Mouse (Mus musculus) macrophage (primary cell): ENCODE measurements around the gene Hspa4. TPM values are rescaled to one million over a fixed set of nuclear protein-coding genes. Genes with fewer than 3 reads are reported as not detected.

Experiments
- H3K27ac ChIP-seq: fragments of 350-480 bp; formaldehyde crosslinking; 2 replicates; pipeline ENCODE4 v1.9.0; 2021
- H3K36me3 ChIP-seq: fragments of 350-480 bp; formaldehyde crosslinking; 2 replicates; pipeline ENCODE4 v1.9.0; 2021; ENCODE audit errors: inconsistent target
- H3K4me3 ChIP-seq: fragments of 350-480 bp; formaldehyde crosslinking; 2 replicates; pipeline ENCODE4 v1.9.0; 2021; ENCODE audit errors: inconsistent target
- H3K79me2 ChIP-seq: fragments of 350-480 bp; formaldehyde crosslinking; 2 replicates; pipeline ENCODE4 v1.9.0; 2021; ENCODE audit errors: inconsistent target
- WGBS: methylation state at CpG from one replicate; pipeline ENCODE4 v1.1.7; 2026; ENCODE audit warnings: inconsistent platforms; ENCODE audit not compliant: missing documents; 5-methylcytosine and 5-hydroxymethylcytosine counted together
- polyA plus RNA-seq: library from polyadenylated mRNA; stranded (reverse); fragments of 250-400 nt; gene quantifications from 3 replicates; pipeline ENCODE4 v1.2.4, GENCODE M21; 2018; ENCODE audit warnings: inconsistent platforms

Gene Hspa4
- polyA plus RNA-seq, 1 experiment from 2014 or later: 460 TPM

DNA sequence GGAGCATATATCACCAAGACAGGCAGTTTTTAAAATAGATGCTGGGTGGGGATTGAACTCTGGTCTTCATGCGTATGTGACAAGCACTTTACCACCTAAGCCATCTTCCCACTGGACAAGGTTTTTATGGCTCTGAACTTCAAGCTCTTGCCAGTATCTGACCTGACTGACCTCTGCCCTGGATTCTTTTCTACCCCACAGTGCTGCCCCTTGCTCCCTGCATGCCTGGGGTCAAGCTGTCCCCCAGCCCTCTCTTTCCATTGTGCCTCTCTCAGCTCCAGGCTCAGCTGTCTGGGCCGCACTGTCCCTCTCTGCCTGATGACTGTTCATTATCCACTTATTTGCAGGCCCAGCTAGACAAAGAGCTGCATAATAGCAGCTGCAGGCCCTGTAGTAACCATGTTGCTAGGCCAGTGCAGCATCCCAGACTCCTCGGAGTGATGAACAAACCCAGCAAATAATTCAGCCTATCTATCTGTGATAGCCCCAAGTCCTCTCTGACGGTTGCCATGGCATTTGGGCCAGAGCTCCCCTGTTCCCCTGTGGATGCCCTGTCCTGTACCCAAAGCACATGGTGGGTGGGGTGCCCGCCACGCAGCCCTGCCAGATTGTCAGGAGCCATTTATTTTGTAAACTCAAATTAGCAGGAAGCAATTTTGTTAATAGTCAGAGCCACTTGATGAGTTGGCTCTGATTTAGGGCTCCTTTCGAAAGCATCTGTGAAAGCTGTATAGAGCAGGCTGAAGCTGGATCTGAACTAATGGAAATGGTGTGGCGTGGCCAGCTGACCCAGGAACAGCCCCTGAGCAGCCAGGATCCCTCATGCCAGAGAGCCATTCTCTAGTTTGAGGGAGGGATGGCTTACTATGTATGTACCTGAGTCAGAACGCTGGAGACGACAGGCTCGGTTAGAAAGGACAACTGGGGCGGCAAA, 47.8 kb downstream of the Hspa4 start:
- no peaks in the 10 kb centered on the region for H3K36me3 ChIP-seq
- H3K4me3 ChIP-seq: no peak overlapping the region
- H3K79me2 ChIP-seq: no peaks in the 10 kb centered on the region
- H3K27ac ChIP-seq: no peak overlapping the region
- 95% methylated on average over 12 of the region's 12 CpGs for WGBS

DNA sequence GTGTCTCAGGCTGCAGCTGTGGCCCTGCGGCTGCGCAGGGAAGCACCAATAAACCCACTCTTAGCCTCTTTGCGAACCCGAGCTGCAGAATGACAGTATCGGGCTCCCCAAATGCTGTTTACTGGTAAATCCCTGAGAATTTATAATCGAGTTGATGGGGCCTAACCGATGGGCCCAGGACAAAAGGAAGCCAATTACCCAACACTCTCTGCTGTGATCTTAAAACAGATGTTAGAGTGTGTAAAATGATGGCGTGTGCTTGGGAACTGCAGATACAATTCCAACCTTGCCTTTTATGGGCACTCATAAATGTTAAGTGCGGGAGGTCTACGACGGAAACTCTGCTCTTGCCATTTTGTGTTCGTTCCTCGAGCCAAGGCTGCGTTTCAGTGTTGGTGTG, 49.5 kb downstream of the Hspa4 start:
- WGBS: 93% methylated on average over 14 of the region's 14 CpGs
- no peak overlapping the region for H3K27ac ChIP-seq
- no peaks in the 10 kb centered on the region for H3K36me3 ChIP-seq
- no peak overlapping the region for H3K4me3 ChIP-seq
- no peaks in the 10 kb centered on the region for H3K79me2 ChIP-seq

DNA sequence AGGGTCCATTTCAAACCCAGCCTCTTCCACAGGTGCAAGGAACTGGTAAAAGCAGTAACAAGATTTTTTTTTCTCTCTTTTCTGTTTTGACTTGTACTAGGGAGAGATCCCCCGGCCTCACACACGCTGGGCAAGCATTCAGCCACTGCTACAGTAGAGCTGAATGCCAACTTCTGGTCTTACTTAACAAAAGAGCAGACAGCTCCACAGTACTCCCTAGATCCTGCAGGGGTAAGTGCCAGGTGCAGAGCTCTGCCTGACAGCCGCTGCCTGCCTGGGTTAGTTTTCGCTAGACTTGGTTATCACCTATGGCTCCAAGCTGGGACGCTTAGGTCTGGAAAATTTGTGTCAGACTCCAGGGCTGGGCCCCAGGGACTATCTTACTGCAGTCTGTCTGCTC, 50.6 kb downstream of the Hspa4 start:
- H3K27ac ChIP-seq: no peak overlapping the region
- H3K36me3 ChIP-seq: no peaks in the 10 kb centered on the region
- 95% methylated on average over 5 of the region's 5 CpGs for WGBS
- no peak overlapping the region for H3K4me3 ChIP-seq
- H3K79me2 ChIP-seq: no peaks in the 10 kb centered on the region

DNA sequence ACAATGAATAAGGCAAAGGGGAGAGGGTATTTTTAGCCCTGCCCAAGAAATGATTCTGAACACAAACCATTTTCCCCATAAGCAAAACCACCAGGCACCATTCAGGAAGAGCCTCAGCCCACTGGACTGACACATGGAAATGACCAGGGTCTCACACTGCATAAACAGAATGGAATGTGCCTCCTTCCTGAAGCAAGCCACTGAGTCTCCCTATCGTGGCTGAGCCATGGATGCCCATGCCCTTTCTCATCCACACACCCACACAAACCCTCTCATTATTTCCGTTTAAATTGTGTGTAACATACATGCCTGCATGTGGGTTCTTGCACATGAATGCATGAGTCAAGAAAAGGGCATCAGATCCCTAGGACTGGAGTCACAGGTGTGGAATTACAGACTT, 54.7 kb downstream of the Hspa4 start:
- Histone ChIP-seq H3K79me2 (no peaks in the 10 kb centered on the region), H3K4me3 (no peak overlapping the region), H3K36me3 (no peaks in the 10 kb centered on the region), H3K27ac (no peak overlapping the region)
- 31% methylated on average over 2 of the region's 2 CpGs for WGBS

DNA sequence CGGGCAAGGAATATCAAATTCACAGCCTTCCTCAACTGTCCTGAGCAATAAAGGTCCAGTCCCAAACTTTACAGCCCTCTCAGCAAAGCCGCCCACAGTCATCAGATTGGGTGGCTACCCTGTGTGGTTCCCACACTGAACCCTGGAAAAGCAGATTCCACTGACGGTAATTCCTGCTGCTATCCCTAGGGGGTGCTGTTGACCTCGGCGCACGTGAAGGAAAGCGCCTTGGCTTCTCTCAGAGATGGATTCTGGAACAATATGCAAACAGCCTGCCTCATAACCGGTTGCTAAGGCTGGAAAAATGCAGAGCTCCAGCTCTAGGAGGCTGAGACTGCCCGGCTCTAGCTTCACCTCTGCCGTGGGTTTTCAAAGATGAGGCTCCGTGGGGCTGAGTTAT, 57.1 kb downstream of the Hspa4 start:
- H3K4me3 ChIP-seq: no peak overlapping the region
- 78% methylated on average over 11 of the region's 11 CpGs for WGBS
- H3K36me3 ChIP-seq: no peaks in the 10 kb centered on the region
- H3K79me2 ChIP-seq: no peaks in the 10 kb centered on the region
- no peak overlapping the region for H3K27ac ChIP-seq

DNA sequence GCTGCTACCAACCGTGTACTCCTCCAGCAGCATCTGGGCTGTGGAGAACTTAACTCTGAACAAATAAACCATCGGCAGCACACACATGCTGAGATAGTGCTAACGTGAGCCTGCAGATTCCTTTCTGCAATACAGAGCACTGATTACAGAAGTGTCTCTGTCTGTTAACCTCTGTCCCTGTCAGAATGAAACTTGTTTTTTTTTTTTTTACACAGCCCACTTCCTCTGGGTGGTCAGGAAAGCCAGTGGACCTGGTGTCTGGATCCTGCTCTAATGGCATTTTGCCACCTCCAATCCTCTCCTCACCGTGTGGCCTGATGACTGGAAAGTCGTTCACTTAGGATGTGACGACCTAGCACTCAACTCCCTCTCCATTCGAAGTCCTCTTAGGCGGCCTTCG, 66.7 kb downstream of the Hspa4 start:
- H3K36me3 ChIP-seq: no peaks in the 10 kb centered on the region
- no peak overlapping the region for H3K4me3 ChIP-seq
- H3K79me2 ChIP-seq: no peaks in the 10 kb centered on the region
- no peak overlapping the region for H3K27ac ChIP-seq
- WGBS: 50% methylated on average over 9 of the region's 9 CpGs

DNA sequence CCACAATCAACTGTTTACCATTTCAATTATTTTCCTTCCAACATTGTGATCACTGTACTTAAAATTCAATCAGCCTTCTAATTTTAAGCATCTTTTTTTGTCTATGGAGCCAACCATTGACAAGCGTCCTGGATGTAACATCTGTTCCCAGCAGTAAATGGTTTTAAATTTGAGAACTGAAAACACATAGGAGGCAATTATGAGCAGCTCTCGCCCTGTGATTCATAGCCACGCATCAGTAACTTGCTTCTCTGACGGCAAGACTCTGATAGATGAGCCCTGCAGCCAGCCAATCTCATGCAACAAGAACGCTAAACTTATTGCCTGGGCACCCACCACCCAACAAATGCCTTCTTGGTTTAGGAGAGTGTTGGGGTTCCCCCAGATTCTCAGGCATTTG, 68.4 kb downstream of the Hspa4 start:
- H3K4me3 ChIP-seq: no peak overlapping the region
- no peaks in the 10 kb centered on the region for H3K36me3 ChIP-seq
- H3K79me2 ChIP-seq: no peaks in the 10 kb centered on the region
- WGBS: 78% methylated on average over 5 of the region's 5 CpGs
- H3K27ac ChIP-seq: no peak overlapping the region

DNA sequence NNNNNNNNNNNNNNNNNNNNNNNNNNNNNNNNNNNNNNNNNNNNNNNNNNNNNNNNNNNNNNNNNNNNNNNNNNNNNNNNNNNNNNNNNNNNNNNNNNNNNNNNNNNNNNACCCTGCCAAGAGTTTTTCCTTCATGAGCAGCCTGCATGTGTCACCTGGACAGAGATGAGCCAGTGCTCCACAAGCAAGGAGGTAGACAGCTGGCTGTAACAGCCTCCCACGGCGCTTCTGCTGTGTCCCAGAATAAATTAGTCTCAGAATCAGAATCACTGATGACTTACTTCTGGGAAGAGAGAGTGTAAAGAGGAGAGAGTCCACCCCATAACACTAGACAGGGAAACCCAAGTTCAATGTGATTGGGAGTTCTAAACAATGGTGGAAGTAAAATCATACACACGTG, 71.2 kb downstream of the Hspa4 start:
- Histone ChIP-seq H3K4me3 (no peak overlapping the region), H3K27ac (no peak overlapping the region), H3K36me3 (no peaks in the 10 kb centered on the region), H3K79me2 (no peaks in the 10 kb centered on the region)
- 89% methylated on average over 3 of the region's 3 CpGs for WGBS

DNA sequence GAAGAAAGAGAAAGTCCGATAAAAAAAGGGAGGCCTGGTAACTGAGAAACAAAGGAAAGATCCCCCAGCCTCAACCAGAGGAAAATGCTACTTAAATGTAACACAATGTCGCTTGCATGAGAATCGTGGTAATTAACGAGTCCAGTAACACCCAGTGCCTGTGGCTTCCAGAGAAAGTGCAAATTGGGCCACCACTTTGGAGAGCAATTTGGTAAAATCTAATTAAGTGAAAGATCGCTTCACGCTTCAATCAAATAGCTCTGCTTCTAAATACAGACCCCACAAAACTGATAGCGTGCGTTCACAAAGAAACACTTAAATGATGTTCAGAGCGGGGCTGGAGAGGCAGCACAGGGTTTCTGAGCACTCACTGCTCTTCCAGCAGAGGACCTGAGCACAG, 89.4 kb downstream of the Hspa4 start:
- Histone ChIP-seq H3K4me3 (no peak overlapping the region), H3K79me2 (no peaks in the 10 kb centered on the region), H3K27ac (no peak overlapping the region), H3K36me3 (no peaks in the 10 kb centered on the region)
- WGBS: 92% methylated on average over 9 of the region's 9 CpGs

Other genes starting within 250 kb of the Hspa4 start
- gene Zcchc10, start 24.2 kb upstream of the Hspa4 start, polyA plus RNA-seq: 9.7 to 15.8 TPM (median 10.5 TPM) in 3 replicates
- 21.9 to 44.8 TPM (median 33.0 TPM) in 3 replicates for gene Aff4, start 50.4 kb upstream of the Hspa4 start, polyA plus RNA-seq
- not detected in 3 replicates for gene Leap2, start 122.7 kb upstream of the Hspa4 start, polyA plus RNA-seq
- 63.1 to 230 TPM (median 195 TPM) in 3 replicates for gene Uqcrq, start 130.4 kb upstream of the Hspa4 start, polyA plus RNA-seq
- 1.1 to 2.2 TPM (median 1.7 TPM) in 3 replicates for gene Gdf9, start 130.6 kb upstream of the Hspa4 start, polyA plus RNA-seq
- not detected in 3 replicates for gene Gm10447, start 156.7 kb upstream of the Hspa4 start, polyA plus RNA-seq
- not detected in 3 replicates for gene Shroom1, start 156.7 kb upstream of the Hspa4 start, polyA plus RNA-seq
- not detected in 3 replicates for gene Gm9837, start 170.0 kb upstream of the Hspa4 start, polyA plus RNA-seq
- gene Gm9945, start 179.7 kb upstream of the Hspa4 start, polyA plus RNA-seq: not detected in 3 replicates
- not detected in 3 replicates for gene Sowaha, start 179.8 kb upstream of the Hspa4 start, polyA plus RNA-seq
- gene Sept8, start 218.8 kb upstream of the Hspa4 start, polyA plus RNA-seq: 69.8 to 121 TPM (median 83.7 TPM) in 3 replicates